Mouse (Mus musculus) left cerebral cortex, adult 2 months (tissue): ENCODE measurements at regions not wholly inside any gene's neighbourhood (a gene's known extent, or its start where the extent isn't known, plus 50 kb on each side); places are given as distances from the start of the nearest gene placed in this dataset.
"Not testable (repeated sequence)": the region's sequence is repeated elsewhere in the genome, so short reads cannot be mapped to it uniquely, and the experiment has no call there.

ENCODE experiments used
- DNase-seq, 2 experiments: peaks; one replicate each; pipeline ENCODE4 v3.0.0; 2021 to 2022; ENCODE audit warnings: low spot score in 2 of 2, mixed read lengths in 1 of 2; ENCODE audit errors: extremely low spot score in 1 of 2
- H3K27ac ChIP-seq: fragments of 200-600 bp; 2 replicates; pipeline ENCODE4 v1.8.1; 2022
- H3K4me3 ChIP-seq: fragments of 200-600 bp; 2 replicates; pipeline ENCODE4 v1.8.1; 2022
- CTCF ChIP-seq: fragments of 200-600 bp; IDR thresholded peaks from 2 replicates; pipeline ENCODE4 v1.8.1; 2022; ENCODE audit warnings: antibody characterized with exemption, mild to moderate bottlenecking, moderate library complexity
- intact Hi-C: fragments of 180-260 bp; cut with DNase I; formaldehyde crosslinking; loops from one replicate; pipeline ENCODE4 v1.15.1; 2025

DNA sequence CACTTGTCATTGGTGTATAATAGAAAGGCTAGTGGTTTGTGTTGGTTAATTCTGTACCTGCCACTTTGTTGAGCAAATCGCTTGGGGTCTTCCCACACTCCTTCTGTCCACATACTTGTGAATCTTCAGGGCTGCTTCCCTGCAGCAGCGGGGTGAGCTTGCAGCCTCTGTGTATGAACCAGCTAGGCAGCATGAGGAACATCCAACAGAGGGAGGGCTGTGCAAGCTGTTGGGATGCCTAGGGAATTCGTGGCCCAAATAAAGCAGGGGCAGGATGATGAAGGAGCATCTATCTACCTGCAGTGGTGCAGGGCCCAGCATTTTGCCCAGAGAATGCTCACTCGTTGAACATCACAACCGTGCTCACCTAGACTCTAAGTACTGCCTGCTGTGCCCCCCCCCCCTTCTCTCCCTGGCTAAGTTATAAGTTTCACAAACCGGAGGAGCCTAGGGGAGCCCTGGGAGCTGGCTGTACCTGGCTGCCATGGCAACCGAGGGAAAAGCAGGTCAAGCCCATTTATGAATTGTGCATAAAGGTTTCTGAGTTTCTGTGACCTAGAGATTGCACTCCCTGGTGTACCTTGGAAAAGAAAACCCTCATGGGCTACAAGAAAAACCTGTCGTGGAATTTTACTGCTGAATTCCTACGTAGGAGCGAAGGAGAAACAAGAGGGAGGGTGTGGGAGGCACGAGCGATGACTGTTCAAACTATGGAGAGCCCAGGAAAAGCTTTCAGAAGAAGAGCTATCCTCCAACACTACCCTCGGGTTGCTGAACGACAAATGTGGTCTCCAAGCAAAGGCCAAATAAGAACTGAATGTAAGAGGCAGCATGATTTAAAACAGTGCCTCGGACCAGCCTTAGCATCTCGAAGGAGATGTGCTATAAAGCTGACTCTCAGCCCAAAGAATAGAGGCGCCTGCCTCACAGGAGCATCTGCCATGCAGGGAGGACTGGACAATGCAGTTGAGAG, 131.0 kb upstream of the Dapk1 start:
- TF ChIP-seq CTCF: no peak; the same call in 1 of the 2 replicates
- peak overlapping the region; percentile 34; the same call in 1 of the 2 replicates for H3K27ac ChIP-seq
- intact Hi-C loops: no loop called here
- DNase-seq: no peak
- H3K4me3 ChIP-seq: no peak overlapping the region

DNA sequence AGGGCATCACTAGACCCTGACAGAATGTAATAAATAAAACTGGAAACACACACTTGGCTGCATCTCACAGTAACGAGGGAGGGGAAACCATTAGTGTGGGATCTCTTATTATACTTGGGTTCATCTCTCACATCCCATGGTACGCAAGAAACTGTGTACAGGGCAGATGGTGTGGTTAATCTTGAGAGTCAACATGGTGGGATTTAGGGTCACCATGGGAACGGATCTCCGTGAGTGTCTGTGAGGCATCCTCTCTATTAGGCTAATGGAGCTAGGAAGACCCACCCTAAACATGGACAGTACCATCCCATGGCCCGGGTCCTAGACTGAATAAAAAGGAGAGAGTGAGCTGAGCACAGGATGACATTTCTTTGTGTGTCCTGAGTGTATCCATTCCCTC, 130.1 kb upstream of the Dapk1 start:
- no peak for DNase-seq
- no peak for TF ChIP-seq CTCF
- intact Hi-C loops: no loop called here
- Histone ChIP-seq H3K27ac (no peak overlapping the region), H3K4me3 (no peak overlapping the region)

DNA sequence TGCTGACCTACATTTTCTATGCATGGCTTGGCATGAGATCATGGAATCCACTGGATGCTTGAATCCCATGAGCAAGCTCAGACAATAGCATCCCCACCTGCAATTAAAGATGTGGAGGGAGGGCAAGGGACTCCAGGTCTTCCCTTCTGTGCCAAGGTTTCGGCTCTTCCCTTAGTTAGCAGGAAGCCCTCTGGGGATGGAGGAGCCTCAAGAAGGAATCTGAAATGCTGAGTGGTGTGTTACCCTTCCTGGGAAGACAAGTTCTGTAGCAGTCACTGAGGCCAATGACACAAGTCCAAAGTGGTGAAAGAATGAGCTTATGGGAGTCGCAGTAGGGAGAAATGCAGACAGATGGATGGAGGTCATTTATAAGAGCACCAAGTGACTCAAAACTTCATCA, 125.4 kb upstream of the Dapk1 start:
- no peak for TF ChIP-seq CTCF
- Histone ChIP-seq H3K4me3 (no peak overlapping the region), H3K27ac (peak overlapping the region; percentile 70; the same call in 1 of the 2 replicates)
- intact Hi-C loops: loop anchor here (5.0 kb wide), 1 partner anchor 211 kb away; no protein-coding TSS in a partner anchor
- no peak for DNase-seq

DNA sequence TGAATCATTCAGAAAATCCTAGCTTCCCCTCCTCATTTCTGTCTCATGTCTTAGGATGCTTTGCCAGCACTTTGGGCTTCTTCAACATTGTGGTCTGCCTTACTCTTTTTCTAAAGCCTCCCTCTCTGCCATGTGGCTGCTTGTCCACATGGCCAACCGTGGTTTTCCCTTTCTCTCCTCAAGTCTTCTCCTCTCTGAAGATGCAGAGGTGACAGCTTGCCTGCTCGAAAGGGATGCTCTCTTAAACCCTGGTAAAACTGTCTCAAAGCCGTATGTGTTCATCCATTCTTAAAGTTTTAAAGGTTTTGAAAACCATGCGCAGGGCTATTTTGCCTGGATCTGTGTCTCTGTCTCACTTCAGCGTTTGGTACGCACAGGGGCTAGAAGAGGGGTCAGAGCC, 123.4 kb upstream of the Dapk1 start:
- H3K27ac ChIP-seq: no peak overlapping the region
- intact Hi-C loops: loop anchor here (2.0 to 5.0 kb wide), 2 partner anchors 122 to 209 kb away; partner anchors contain the start of gene Dapk1
- no peak for DNase-seq
- no peak overlapping the region for H3K4me3 ChIP-seq
- no peak for TF ChIP-seq CTCF

DNA sequence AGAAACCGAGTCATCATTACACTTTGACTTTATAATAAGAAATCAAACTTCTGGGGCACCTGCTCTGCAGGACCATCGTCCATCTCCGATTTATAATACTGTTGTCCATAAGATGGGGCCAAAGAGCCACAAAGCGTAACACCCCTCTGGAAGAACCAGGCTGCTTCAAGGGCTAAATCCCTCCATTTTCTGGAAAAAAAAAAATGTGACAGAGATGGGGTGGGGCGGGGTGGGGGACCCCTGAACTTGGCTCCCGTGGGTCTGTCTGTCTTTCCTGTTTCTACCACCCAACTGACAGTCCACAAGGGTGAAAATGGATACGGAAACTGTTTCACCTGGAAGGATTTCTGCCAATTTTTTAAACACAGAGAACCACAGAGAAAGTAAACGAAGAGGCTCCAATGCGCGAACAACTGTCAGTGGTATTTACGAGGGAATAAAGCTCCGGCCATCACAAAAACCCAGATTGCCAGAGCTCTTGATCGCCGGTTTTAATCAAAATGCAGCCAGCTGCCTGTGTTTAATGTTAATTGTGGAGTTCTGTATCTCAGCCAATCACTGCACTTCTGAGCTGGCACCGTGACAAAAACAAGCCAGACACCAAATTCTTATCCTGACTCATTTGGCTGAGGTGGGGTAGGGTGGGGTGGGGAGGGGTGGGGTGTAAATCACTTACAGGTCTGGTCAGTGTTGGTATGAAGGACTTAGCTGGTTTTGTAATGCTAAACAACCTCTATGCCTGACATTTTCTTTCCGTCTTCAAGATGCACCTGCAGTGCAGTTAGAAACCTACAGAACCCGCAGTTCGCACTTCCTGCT, 122.5 kb upstream of the Dapk1 start:
- intact Hi-C loops: loop anchor here (1.0 to 5.0 kb wide), 4 partner anchors 122 to 265 kb away; partner anchors contain the start of gene Dapk1
- DNase-seq: peak; percentile 49
- TF ChIP-seq CTCF: peak; percentile 66
- H3K27ac ChIP-seq: peak overlapping the region; percentile 61
- H3K4me3 ChIP-seq: peak overlapping the region; percentile 42

DNA sequence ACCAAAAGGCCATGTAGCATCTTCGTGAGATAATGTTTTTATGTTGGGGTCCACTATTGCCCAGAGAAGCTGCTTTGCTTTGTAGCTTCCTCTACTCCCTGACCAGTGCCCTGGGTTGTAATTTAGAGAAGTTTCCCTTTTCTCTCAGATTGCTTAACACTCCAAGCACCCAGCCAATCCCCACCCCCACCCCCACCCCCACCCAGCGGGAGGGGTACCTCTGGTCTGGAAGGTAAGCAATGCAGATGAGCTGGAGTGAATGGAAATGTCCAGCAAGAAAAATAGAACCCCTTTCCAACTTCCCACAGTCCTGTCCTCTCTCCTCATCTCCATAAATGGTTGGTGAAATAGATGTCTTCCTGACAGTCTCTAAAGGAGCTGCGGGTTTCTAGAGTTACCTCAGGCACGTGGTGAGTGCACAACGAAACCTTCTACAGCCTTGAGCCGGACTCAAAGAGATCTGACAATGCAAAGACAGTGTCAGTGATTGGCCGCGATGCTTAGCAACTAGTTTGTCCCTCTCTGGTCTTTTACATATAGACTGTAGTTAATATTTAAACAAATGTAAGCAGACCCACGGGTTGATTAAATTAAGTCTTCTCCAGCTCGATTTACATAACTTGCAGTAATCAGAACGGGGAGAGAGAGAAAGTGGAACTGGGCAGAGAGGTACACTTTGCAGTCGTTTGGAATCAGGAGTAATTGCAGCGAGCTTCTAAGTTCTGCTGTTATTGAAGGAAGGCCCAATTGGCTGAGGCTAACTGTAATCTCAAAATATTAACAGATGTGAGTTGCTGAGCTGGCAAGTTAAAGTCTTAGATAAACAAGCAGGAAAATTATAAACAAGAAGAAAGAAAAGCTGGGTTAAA, 121.7 kb upstream of the Dapk1 start:
- TF ChIP-seq CTCF: no peak
- intact Hi-C loops: loop anchor here (1.0 to 5.0 kb wide), 4 partner anchors 121 to 264 kb away; partner anchors contain the start of gene Dapk1
- no peak overlapping the region for H3K4me3 ChIP-seq
- DNase-seq: no peak
- no peak overlapping the region for H3K27ac ChIP-seq

DNA sequence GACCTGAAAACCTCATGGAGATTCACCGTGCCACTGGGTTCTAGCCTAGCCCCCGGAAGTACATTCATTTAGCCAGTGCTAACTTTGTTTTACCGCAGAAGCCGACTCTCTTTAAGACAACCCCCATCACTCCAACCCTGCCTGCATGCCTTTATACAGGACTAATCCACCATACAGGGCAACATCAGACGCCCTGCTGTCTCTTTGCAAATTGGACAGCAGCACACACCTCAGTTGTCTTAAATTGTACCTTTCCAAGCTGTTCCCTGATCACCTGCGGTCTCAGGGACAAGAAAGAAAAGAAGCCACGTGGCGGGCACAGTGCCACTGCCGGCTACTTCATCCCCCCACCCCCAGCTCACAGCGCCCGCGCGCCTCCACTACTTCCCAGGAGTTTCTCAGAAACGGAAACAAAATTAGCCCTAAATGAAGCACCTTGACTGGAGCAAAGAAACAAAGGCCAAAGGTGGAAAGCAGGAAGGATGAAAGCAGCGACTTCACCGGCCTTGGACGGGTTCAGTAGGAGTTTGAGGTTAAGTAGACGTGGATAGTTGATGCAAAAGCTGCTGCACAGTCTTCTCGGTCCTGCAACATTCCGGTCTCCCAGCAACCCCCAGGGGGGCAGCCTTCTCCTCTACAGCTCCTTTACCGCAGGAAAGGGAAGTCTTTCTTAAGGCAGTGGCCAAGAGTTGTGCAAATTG, 120.9 kb upstream of the Dapk1 start:
- no peak for DNase-seq
- Histone ChIP-seq H3K4me3 (no peak overlapping the region), H3K27ac (no peak overlapping the region)
- intact Hi-C loops: no loop called here
- no peak for TF ChIP-seq CTCF

DNA sequence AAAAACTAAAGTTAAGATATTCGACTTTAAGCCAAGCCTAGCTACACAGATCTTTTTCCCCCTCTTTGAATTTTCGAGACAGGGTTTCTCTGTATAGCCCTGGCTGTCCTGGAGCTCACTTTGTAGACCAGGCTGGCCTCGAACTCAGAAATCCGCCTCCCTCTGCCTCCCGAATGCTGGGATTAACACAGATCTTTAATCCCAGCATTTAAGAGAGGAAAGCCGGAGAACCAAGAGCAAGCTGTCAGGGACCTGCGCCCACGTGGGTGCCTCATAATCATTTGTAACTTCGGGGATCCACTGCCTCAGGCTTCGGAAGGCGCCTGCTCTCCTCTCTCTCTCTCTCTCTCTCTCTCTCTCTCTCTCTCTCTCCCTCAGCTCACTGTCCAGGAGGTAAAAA, 120.3 kb upstream of the Dapk1 start:
- H3K4me3 ChIP-seq, DNase-seq, H3K27ac ChIP-seq, intact Hi-C loops: not testable (repeated sequence)

DNA sequence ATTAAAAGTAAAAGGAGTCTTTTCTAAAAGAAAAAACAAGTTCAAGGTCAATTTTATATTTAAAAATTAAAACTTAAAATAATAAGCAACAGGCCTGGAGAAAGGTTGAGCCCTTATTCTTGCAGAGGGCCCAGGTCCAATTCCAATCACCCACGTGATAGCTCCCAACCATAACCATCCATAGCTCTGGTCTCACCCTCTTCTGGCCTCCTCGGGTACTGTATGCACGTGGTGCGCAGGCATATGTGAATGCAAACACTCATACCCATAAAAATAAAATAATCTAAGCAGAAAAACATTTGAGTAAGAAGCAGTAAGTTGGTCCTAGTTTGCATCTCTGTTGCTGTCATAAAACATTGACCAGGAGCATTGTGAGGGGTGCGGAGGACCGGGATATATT, 119.8 kb upstream of the Dapk1 start:
- no peak for DNase-seq
- no peak for TF ChIP-seq CTCF
- H3K4me3 ChIP-seq: no peak overlapping the region
- intact Hi-C loops: no loop called here
- no peak overlapping the region for H3K27ac ChIP-seq

DNA sequence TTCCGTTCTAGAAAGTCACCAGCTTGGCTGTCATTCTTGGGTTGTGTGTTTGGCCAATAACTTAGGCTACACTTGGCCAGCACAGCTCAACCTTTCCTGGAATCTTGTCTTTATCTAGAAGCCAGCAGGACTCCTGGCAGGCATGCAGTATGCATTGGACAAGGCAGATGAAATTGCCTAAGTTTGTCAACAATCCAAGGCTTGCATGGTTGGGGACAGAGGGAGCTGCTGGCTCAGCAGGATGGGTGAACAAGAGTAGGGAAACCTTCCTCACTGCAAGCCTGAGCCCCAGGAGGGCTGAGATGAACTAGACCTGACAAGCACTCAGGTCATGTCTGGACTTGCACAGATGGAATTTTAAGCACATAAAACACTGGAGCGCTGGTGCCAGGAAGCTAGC, 115.6 kb upstream of the Dapk1 start:
- Histone ChIP-seq H3K27ac (no peak overlapping the region), H3K4me3 (no peak overlapping the region)
- TF ChIP-seq CTCF: no peak
- intact Hi-C loops: no loop called here
- DNase-seq: no peak

DNA sequence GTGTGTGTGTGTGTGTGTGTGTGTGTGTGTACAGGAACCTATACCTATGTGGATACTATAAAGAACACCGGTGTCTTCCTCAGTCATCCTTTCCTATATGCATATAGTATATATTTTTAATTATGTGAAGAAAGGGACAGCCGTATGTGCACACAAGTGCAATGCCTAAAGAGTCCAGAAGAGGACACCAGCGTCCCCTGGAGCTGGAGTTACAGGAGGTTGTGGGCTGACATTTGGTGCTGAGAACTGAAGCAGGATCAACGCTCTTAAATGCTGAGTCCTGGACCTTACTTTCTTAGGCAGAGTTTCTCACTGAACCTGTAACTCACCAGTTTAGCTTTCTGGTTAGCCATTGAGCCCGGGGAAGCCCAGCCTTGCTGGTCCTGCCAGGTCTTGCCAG, 114.9 kb upstream of the Dapk1 start:
- no peak; the same call in 1 of the 2 replicates for TF ChIP-seq CTCF
- DNase-seq: no peak
- intact Hi-C loops: no loop called here
- Histone ChIP-seq H3K27ac (no peak overlapping the region), H3K4me3 (no peak overlapping the region)
